Mouse (Mus musculus): Measurements from ENCODE around the gene Snd1. TPM values are rescaled to one million over a fixed set of nuclear protein-coding genes. Genes with fewer than 3 reads are reported as not detected.

The Snd1 gene
- polyA plus RNA-seq, 2 experiments: 104 to 120 TPM

- Histone ChIP-seq H3K27ac (replicated peaks; ENCODE audit: low read depth, low read length) (no peak overlapping the region), H3K36me3 (ENCODE audit: control insufficient read depth, insufficient read depth, low read length) (peaks cover 8% of the 10 kb centered on the region), H3K4me2 (replicated peaks; ENCODE audit: low read depth, low read length, severe bottlenecking) (no peak overlapping the region), H3K4me1 (ENCODE audit: control insufficient read depth, insufficient read depth, low read length) (no peaks in the 10 kb centered on the region), H3K4me3 (replicated peaks; ENCODE audit: low read length) (no peak overlapping the region), H3K9me3 (ENCODE audit: control insufficient read depth, low read length) (no peaks in the 10 kb centered on the region), H3K27me3 (ENCODE audit: control insufficient read depth, insufficient read depth, low read length) (no peaks in the 10 kb centered on the region), H3K9ac (ENCODE audit: low read depth, low read length, severe bottlenecking) (no peak overlapping the region)
- TF ChIP-seq POLR2A (IDR thresholded peaks at IDR 0.05; ENCODE audit: borderline replicate concordance, extremely low read depth, insufficient read depth, insufficient read length): no peak
- DNase-seq (ENCODE audit: low spot score) (no peak), ATAC-seq (ENCODE audit: low FRiP score, low read depth) (no peak)
- WGBS: 60% methylated on average over 5 of the region's 5 CpGs
These were observed 22.9 kb downstream of the Snd1 start for GRCm38 (mm10) chr6:28497837-28498236.

GRCm38 (mm10) chr6:28502576-28502975, 27.6 kb downstream of the Snd1 start:
- no peak overlapping the region for H3K27ac ChIP-seq (replicated peaks; ENCODE audit: low read depth, low read length)
- peaks cover 4% of the 10 kb centered on the region for H3K4me1 ChIP-seq (ENCODE audit: control insufficient read depth, insufficient read depth, low read length)
- no peak for DNase-seq (ENCODE audit: low spot score)
- no peak for TF ChIP-seq POLR2A (IDR thresholded peaks at IDR 0.05; ENCODE audit: borderline replicate concordance, extremely low read depth, insufficient read depth, insufficient read length)
- H3K4me3 ChIP-seq (replicated peaks; ENCODE audit: low read length): no peak overlapping the region
- no peak for ATAC-seq (ENCODE audit: low FRiP score, low read depth)
- H3K27me3 ChIP-seq (ENCODE audit: control insufficient read depth, insufficient read depth, low read length): no peaks in the 10 kb centered on the region
- no peak overlapping the region for H3K9ac ChIP-seq (ENCODE audit: low read depth, low read length, severe bottlenecking)
- H3K4me2 ChIP-seq (replicated peaks; ENCODE audit: low read depth, low read length, severe bottlenecking): no peak overlapping the region
- no peaks in the 10 kb centered on the region for H3K9me3 ChIP-seq (ENCODE audit: control insufficient read depth, low read length)
- H3K36me3 ChIP-seq (ENCODE audit: control insufficient read depth, insufficient read depth, low read length): peaks cover 7% of the 10 kb centered on the region; the same call in 1 of the 2 replicates
- 91% methylated on average over 7 of the region's 7 CpGs for WGBS

GRCm38 (mm10) chr6:28503148-28503547, 28.2 kb downstream of the Snd1 start:
- Histone ChIP-seq H3K27me3 (ENCODE audit: control insufficient read depth, insufficient read depth, low read length) (no peaks in the 10 kb centered on the region), H3K27ac (replicated peaks; ENCODE audit: low read depth, low read length) (no peak overlapping the region), H3K4me2 (replicated peaks; ENCODE audit: low read depth, low read length, severe bottlenecking) (no peak overlapping the region), H3K9ac (ENCODE audit: low read depth, low read length, severe bottlenecking) (no peak overlapping the region), H3K4me1 (ENCODE audit: control insufficient read depth, insufficient read depth, low read length) (peaks cover 4% of the 10 kb centered on the region), H3K36me3 (ENCODE audit: control insufficient read depth, insufficient read depth, low read length) (peaks cover 7% of the 10 kb centered on the region; the same call in 1 of the 2 replicates), H3K9me3 (ENCODE audit: control insufficient read depth, low read length) (no peaks in the 10 kb centered on the region), H3K4me3 (replicated peaks; ENCODE audit: low read length) (no peak overlapping the region)
- WGBS: 89% methylated on average over 4 of the region's 4 CpGs
- DNase-seq (ENCODE audit: low spot score): no peak
- no peak for TF ChIP-seq POLR2A (IDR thresholded peaks at IDR 0.05; ENCODE audit: borderline replicate concordance, extremely low read depth, insufficient read depth, insufficient read length)
- ATAC-seq (ENCODE audit: low FRiP score, low read depth): no peak

GRCm38 (mm10) chr6:28504611-28505010, 29.7 kb downstream of the Snd1 start:
- ATAC-seq (ENCODE audit: low FRiP score, low read depth) (no peak), DNase-seq (ENCODE audit: low spot score) (no peak)
- no peak overlapping the region for H3K4me2 ChIP-seq (replicated peaks; ENCODE audit: low read depth, low read length, severe bottlenecking)
- no peak for TF ChIP-seq POLR2A (IDR thresholded peaks at IDR 0.05; ENCODE audit: borderline replicate concordance, extremely low read depth, insufficient read depth, insufficient read length)
- H3K4me1 ChIP-seq (ENCODE audit: control insufficient read depth, insufficient read depth, low read length): peaks cover 4% of the 10 kb centered on the region
- no peak overlapping the region for H3K4me3 ChIP-seq (replicated peaks; ENCODE audit: low read length)
- peaks cover 7% of the 10 kb centered on the region; the same call in 1 of the 2 replicates for H3K36me3 ChIP-seq (ENCODE audit: control insufficient read depth, insufficient read depth, low read length)
- H3K27me3 ChIP-seq (ENCODE audit: control insufficient read depth, insufficient read depth, low read length): no peaks in the 10 kb centered on the region
- H3K9me3 ChIP-seq (ENCODE audit: control insufficient read depth, low read length): no peaks in the 10 kb centered on the region
- H3K9ac ChIP-seq (ENCODE audit: low read depth, low read length, severe bottlenecking): no peak overlapping the region
- no peak overlapping the region for H3K27ac ChIP-seq (replicated peaks; ENCODE audit: low read depth, low read length)
- 88% methylated on average over 7 of the region's 7 CpGs for WGBS

- H3K36me3 ChIP-seq (ENCODE audit: control insufficient read depth, insufficient read depth, low read length): peaks cover 7% of the 10 kb centered on the region; the same call in 1 of the 2 replicates
- ATAC-seq (ENCODE audit: low FRiP score, low read depth): no peak
- no peak for TF ChIP-seq POLR2A (IDR thresholded peaks at IDR 0.05; ENCODE audit: borderline replicate concordance, extremely low read depth, insufficient read depth, insufficient read length)
- no peaks in the 10 kb centered on the region for H3K9me3 ChIP-seq (ENCODE audit: control insufficient read depth, low read length)
- no peak overlapping the region for H3K9ac ChIP-seq (ENCODE audit: low read depth, low read length, severe bottlenecking)
- 47% methylated on average over 4 of the region's 4 CpGs for WGBS
- DNase-seq (ENCODE audit: low spot score): no peak
- peaks cover 4% of the 10 kb centered on the region for H3K4me1 ChIP-seq (ENCODE audit: control insufficient read depth, insufficient read depth, low read length)
- no peaks in the 10 kb centered on the region for H3K27me3 ChIP-seq (ENCODE audit: control insufficient read depth, insufficient read depth, low read length)
- 0 out of 2 replicates have a peak overlapping the region, but pooled peaks have one; percentile 28 for H3K27ac ChIP-seq (replicated peaks; ENCODE audit: low read depth, low read length)
- H3K4me3 ChIP-seq (replicated peaks; ENCODE audit: low read length): no peak overlapping the region
- H3K4me2 ChIP-seq (replicated peaks; ENCODE audit: low read depth, low read length, severe bottlenecking): no peak overlapping the region
These were observed 32.8 kb downstream of the Snd1 start for GRCm38 (mm10) chr6:28507759-28508158.

DNA sequence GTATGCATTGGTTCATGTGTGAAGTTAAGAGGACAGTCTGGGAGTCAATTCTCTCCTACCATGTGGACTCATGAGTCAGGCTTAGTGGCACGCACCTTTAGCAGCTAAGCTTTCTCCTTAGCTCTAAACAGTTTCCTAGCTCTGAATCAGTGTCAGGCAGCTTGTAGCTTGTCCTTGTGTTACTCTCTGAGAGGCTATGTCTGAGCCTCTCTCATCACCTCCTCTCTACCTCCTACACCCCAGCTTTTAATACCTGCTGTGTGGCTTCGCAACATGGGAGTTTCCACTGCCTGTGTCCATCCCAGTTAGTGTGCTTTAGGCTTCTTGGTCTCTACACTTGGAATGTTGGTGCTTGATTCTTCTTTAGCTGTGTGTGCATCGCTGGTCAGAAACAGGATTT, 39.3 kb downstream of the Snd1 start:
- ATAC-seq (ENCODE audit: low FRiP score, low read depth) (no peak), DNase-seq (ENCODE audit: low spot score) (no peak)
- Histone ChIP-seq H3K36me3 (ENCODE audit: control insufficient read depth, insufficient read depth, low read length) (peaks cover 32% of the 10 kb centered on the region), H3K27me3 (ENCODE audit: control insufficient read depth, insufficient read depth, low read length) (no peaks in the 10 kb centered on the region), H3K4me3 (replicated peaks; ENCODE audit: low read length) (no peak overlapping the region), H3K9me3 (ENCODE audit: control insufficient read depth, low read length) (no peaks in the 10 kb centered on the region), H3K9ac (ENCODE audit: low read depth, low read length, severe bottlenecking) (no peak overlapping the region), H3K4me1 (ENCODE audit: control insufficient read depth, insufficient read depth, low read length) (no peaks in the 10 kb centered on the region), H3K27ac (replicated peaks; ENCODE audit: low read depth, low read length) (no peak overlapping the region), H3K4me2 (replicated peaks; ENCODE audit: low read depth, low read length, severe bottlenecking) (no peak overlapping the region)
- 96% methylated on average over 3 of the region's 3 CpGs for WGBS
- TF ChIP-seq POLR2A (IDR thresholded peaks at IDR 0.05; ENCODE audit: borderline replicate concordance, extremely low read depth, insufficient read depth, insufficient read length): no peak
